Mouse (Mus musculus) embryonic facial prominence, embryonic 12.5 days (tissue): ENCODE measurements around the gene Sik2. TPM values are rescaled to one million over a fixed set of nuclear protein-coding genes. Genes with fewer than 3 reads are reported as not detected.

Experiments used
- ATAC-seq: fragments of 200-750 bp; cut with Nextera tagmentation; 2 replicates; pipeline ENCODE4 v1.8.0; 2017; ENCODE audit not compliant: insufficient number of reproducible peaks, insufficient read depth, low FRiP score, low TSS enrichment
- H3K27ac ChIP-seq: fragments of 300-500 bp; sonication (generic); 2 replicates; pipeline ENCODE4 v1.5.1; 2016; ENCODE audit warnings: mild to moderate bottlenecking
- H3K27me3 ChIP-seq: fragments of 300-500 bp; sonication (generic); 2 replicates; pipeline ENCODE4 v1.6.1; 2016; ENCODE audit warnings: mild to moderate bottlenecking, moderate library complexity
- H3K36me3 ChIP-seq: fragments of 300-500 bp; sonication (generic); 2 replicates; pipeline ENCODE4 v1.6.1; 2016; ENCODE audit warnings: mild to moderate bottlenecking
- H3K4me1 ChIP-seq: fragments of 300-500 bp; sonication (generic); 2 replicates; pipeline ENCODE4 v1.6.1; 2016
- H3K4me2 ChIP-seq: fragments of 300-500 bp; sonication (generic); replicated peaks from 2 replicates; pipeline ENCODE4 v1.6.1; 2016; ENCODE audit warnings: mild to moderate bottlenecking, moderate library complexity
- H3K4me3 ChIP-seq: fragments of 300-500 bp; sonication (generic); 2 replicates; pipeline ENCODE4 v1.5.1; 2016; ENCODE audit warnings: mild to moderate bottlenecking
- H3K9ac ChIP-seq: fragments of 300-500 bp; sonication (generic); 2 replicates; pipeline ENCODE4 v1.6.1; 2016; ENCODE audit warnings: mild to moderate bottlenecking, moderate library complexity
- H3K9me3 ChIP-seq: fragments of 300-500 bp; sonication (generic); 2 replicates; pipeline ENCODE4 v1.6.1; 2016; ENCODE audit warnings: mild to moderate bottlenecking, moderate library complexity
- WGBS: fragments of 180-500 bp; shearing (Covaris S2); methylation state at CpG from one replicate; pipeline ENCODE4 v1.1.7; 2016; 5-methylcytosine and 5-hydroxymethylcytosine counted together
- polyA plus RNA-seq: library from polyadenylated mRNA; unstranded; fragments of >200 nt; fragmentation: Nextera tagmentation; extraction: Ambion mirVana; gene quantifications from 2 replicates; pipeline ENCODE4 v1.2.1, GENCODE M21; 2016

Sik2 gene
- polyA plus RNA-seq, 1 experiment from 2014 or later = 17.9 TPM

- Histone ChIP-seq H3K36me3 (no peaks in the 10 kb centered on the region), H3K9me3 (no peaks in the 10 kb centered on the region), H3K27ac (no peak overlapping the region), H3K4me2 (no peak overlapping the region), H3K9ac (no peak overlapping the region), H3K4me1 (0 out of 2 replicates have a peak, but pooled peaks cover 3% of the 10 kb centered on the region), H3K27me3 (no peaks in the 10 kb centered on the region), H3K4me3 (no peak overlapping the region)
- no peak for ATAC-seq
- WGBS = 80% methylated on average over 3 of the region's 3 CpGs
Measured at GRCm38 (mm10) chr9:50941804-50942401, 67.0 kb downstream of the Sik2 start.

DNA sequence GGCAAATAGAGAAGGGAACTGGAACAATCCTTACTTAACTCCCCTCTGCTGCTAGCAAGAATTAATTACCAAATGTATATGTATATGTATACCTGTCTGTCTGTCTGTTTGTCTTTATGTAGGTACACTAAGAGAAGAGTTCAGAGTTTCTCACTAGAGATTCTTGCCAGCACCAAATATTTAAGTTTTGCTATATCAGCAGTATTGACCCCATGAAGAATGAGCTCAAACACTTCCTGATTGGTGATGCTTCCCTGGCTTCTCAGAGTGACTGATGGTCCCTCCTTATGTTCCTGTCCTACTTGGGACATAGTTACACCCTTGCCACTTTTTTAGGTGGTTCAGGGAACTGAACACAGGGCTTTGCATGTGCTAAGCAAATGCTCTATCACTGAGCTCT, 78.9 kb downstream of the Sik2 start:
- no peak for ATAC-seq

GRCm38 (mm10) chr9:50925801-50926200, 83.1 kb downstream of the Sik2 start:
- WGBS = 94% methylated on average over 4 of the region's 4 CpGs
- no peaks in the 10 kb centered on the region for H3K27me3 ChIP-seq
- H3K4me1 ChIP-seq = peaks cover 3% of the 10 kb centered on the region; the same call in 1 of the 2 replicates
- no peak overlapping the region for H3K4me2 ChIP-seq
- no peak for ATAC-seq
- no peak overlapping the region for H3K27ac ChIP-seq
- H3K9me3 ChIP-seq = no peaks in the 10 kb centered on the region
- no peak overlapping the region for H3K4me3 ChIP-seq
- 0 out of 2 replicates have a peak, but pooled peaks cover 3% of the 10 kb centered on the region for H3K36me3 ChIP-seq
- no peak overlapping the region for H3K9ac ChIP-seq

More for the DNA sequence above, 78.9 kb downstream of the Sik2 start:
- Histone ChIP-seq H3K27me3 (no peaks in the 10 kb centered on the region), H3K4me3 (no peak overlapping the region), H3K36me3 (peaks cover 17% of the 10 kb centered on the region), H3K27ac (no peak overlapping the region), H3K9ac (no peak overlapping the region), H3K9me3 (no peaks in the 10 kb centered on the region), H3K4me2 (no peak overlapping the region), H3K4me1 (no peaks in the 10 kb centered on the region)

GRCm38 (mm10) chr9:50924454-50924853, 84.4 kb downstream of the Sik2 start:
- Histone ChIP-seq H3K9ac (no peak overlapping the region), H3K4me2 (no peak overlapping the region), H3K27me3 (no peaks in the 10 kb centered on the region), H3K36me3 (no peaks in the 10 kb centered on the region), H3K4me1 (peaks cover 7% of the 10 kb centered on the region; the same call in 1 of the 2 replicates), H3K27ac (no peak overlapping the region), H3K9me3 (no peaks in the 10 kb centered on the region), H3K4me3 (no peak overlapping the region)
- no peak for ATAC-seq

DNA sequence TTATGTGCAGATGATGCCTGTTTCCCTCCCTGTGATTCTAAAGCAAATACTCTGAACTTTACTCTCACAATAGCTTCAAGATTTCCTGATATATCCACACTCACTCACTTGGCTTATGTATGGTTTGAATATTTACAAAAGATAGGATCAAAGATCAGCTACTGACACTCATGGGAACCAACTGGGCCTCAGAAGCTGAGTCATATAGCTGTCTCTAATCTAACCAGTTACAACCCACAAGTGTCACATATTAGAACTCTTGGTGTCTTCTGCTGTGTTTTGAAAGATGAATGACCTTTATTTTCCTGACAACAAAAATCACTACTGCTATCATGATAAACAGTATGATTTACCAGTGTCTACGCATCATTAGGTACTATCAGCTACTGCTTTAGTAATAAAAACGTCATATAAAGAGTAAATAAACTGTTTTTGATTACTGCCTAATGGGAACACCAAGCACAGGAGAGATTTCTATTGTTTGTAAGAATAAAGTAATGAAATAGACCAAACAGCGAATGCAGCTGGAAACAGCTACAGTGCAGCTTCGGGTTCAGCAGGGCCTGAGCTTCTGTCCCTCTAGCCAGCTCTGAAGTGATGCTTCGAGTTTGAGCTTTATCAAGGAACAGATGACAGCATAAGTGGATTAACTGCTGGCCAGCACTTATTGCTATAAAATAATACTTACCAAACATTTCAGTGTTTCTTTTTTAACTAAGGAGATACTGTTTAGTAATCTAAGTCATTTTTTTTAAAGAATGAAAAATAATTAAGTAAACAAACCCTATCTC, 86.3 kb downstream of the Sik2 start:
- Histone ChIP-seq H3K4me3 (no peak overlapping the region), H3K4me1 (peaks cover 7% of the 10 kb centered on the region; the same call in 1 of the 2 replicates), H3K36me3 (no peaks in the 10 kb centered on the region), H3K27ac (no peak overlapping the region), H3K9ac (no peak overlapping the region), H3K9me3 (no peaks in the 10 kb centered on the region), H3K27me3 (no peaks in the 10 kb centered on the region), H3K4me2 (no peak overlapping the region)
- ATAC-seq = no peak
- 79% methylated on average over 5 of the region's 5 CpGs for WGBS

- no peaks in the 10 kb centered on the region for H3K27me3 ChIP-seq
- no peak overlapping the region for H3K9ac ChIP-seq
- WGBS = 85% methylated on average over 3 of the region's 3 CpGs
- H3K9me3 ChIP-seq = no peaks in the 10 kb centered on the region
- no peak overlapping the region for H3K4me2 ChIP-seq
- H3K36me3 ChIP-seq = no peaks in the 10 kb centered on the region
- H3K4me3 ChIP-seq = no peak overlapping the region
- no peak for ATAC-seq
- H3K4me1 ChIP-seq = peaks cover 7% of the 10 kb centered on the region; the same call in 1 of the 2 replicates
- 0 out of 2 replicates have a peak overlapping the region, but pooled peaks have one; percentile 50 for H3K27ac ChIP-seq
Measured at GRCm38 (mm10) chr9:50920933-50921895, 87.7 kb downstream of the Sik2 start.

GRCm38 (mm10) chr9:50919554-50919953, 89.3 kb downstream of the Sik2 start:
- no peak for ATAC-seq
- H3K4me1 ChIP-seq = peaks cover 7% of the 10 kb centered on the region; the same call in 1 of the 2 replicates
- H3K27ac ChIP-seq = no peak overlapping the region
- no peak overlapping the region for H3K4me2 ChIP-seq
- no peak overlapping the region for H3K4me3 ChIP-seq
- H3K9me3 ChIP-seq = no peaks in the 10 kb centered on the region
- WGBS = 92% methylated on average over 2 of the region's 2 CpGs
- H3K36me3 ChIP-seq = no peaks in the 10 kb centered on the region
- H3K27me3 ChIP-seq = no peaks in the 10 kb centered on the region
- H3K9ac ChIP-seq = no peak overlapping the region

DNA sequence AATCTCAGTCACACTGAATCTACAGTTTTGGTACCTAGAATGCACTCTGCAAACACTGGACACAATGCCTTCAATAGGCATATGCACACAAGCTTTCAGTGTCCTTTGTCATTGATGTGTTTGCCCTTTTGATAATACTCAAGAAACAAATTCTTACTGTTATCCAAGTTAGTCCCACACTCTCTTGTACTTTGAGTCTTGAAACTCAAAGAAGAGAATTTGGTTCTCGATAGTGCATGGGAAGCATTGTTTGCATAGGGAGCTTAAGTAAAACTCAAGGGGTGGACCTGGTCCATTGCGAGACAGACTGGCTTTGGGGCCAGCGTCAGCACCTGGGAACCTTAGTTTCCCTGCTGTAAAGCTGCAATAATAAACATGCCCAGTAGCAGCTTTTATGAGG, 90.7 kb downstream of the Sik2 start:
- H3K4me3 ChIP-seq = no peak overlapping the region
- no peaks in the 10 kb centered on the region for H3K36me3 ChIP-seq
- no peak overlapping the region for H3K9ac ChIP-seq
- H3K4me2 ChIP-seq = no peak overlapping the region
- no peak for ATAC-seq
- WGBS = 73% methylated on average over 3 of the region's 3 CpGs
- H3K27me3 ChIP-seq = no peaks in the 10 kb centered on the region
- no peak overlapping the region for H3K27ac ChIP-seq
- H3K4me1 ChIP-seq = peaks cover 7% of the 10 kb centered on the region; the same call in 1 of the 2 replicates
- H3K9me3 ChIP-seq = no peaks in the 10 kb centered on the region

DNA sequence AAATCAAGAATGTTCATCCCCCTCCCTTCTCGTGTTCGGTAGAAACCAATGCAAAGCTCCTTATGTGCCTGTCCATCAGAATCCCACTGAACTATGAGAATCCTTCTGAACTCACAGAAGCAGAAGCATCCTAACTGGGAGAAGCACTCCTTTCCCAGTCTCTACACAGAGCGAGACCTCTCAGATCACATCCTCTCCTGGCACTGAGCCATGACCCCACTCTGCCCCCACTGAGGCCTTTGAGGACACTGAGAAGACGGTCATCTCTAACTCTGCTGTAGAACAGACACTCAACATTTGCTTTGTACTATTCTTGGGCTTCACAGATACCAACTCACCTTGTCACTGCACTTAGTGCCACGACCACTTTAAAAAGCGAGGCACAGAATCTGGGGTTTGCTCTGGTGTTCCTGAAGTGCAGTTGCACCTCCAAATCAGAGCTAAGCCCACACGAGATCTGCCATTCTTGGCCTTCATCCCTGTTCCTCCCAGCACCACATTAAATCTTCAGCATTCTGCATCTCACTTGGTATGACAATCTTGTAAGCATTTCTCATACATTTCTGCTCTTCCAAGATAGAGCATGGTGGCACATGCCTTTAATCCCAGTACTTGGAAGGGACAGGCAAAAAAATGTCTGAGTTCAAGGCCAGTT, 96.9 kb downstream of the Sik2 start:
- Histone ChIP-seq H3K4me1 (no peaks in the 10 kb centered on the region), H3K9ac (no peak overlapping the region), H3K4me3 (no peak overlapping the region), H3K9me3 (no peaks in the 10 kb centered on the region), H3K4me2 (no peak overlapping the region), H3K27me3 (no peaks in the 10 kb centered on the region), H3K27ac (no peak overlapping the region), H3K36me3 (peaks cover 6% of the 10 kb centered on the region)
- no peak for ATAC-seq
- 89% methylated on average over 7 of the region's 7 CpGs for WGBS

DNA sequence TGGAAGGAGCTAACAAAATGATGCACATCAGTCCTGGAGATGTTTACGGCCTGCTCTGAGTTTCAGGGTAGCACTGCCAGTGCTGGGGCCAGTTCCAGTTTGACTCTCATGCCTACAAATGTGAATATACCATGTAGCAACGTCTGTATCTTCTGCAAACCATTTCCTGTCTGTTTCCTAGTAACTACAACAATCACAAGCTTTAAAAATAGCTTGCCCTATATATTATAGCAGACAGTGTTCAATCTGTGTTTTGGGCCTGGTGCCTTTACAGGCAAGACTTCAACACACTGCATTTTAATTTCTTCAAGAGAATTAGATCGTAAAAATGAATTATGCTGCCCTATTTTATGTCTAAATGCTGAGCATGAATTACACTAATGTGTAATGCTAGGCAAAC, 103.6 kb downstream of the Sik2 start:
- Histone ChIP-seq H3K9me3 (no peaks in the 10 kb centered on the region), H3K36me3 (peaks cover 3% of the 10 kb centered on the region; the same call in 1 of the 2 replicates), H3K4me1 (peaks cover 4% of the 10 kb centered on the region; the same call in 1 of the 2 replicates), H3K4me3 (no peak overlapping the region), H3K27ac (no peak overlapping the region), H3K9ac (no peak overlapping the region), H3K4me2 (no peak overlapping the region), H3K27me3 (no peaks in the 10 kb centered on the region)
- WGBS = 78% methylated on average over 3 of the region's 3 CpGs
- no peak for ATAC-seq
